Mouse (Mus musculus): ENCODE data around the gene Zhx3.
A peak's percentile ranks its signal among the peaks of the same experiment; 100 is the strongest.

Gene Zhx3

DNA sequence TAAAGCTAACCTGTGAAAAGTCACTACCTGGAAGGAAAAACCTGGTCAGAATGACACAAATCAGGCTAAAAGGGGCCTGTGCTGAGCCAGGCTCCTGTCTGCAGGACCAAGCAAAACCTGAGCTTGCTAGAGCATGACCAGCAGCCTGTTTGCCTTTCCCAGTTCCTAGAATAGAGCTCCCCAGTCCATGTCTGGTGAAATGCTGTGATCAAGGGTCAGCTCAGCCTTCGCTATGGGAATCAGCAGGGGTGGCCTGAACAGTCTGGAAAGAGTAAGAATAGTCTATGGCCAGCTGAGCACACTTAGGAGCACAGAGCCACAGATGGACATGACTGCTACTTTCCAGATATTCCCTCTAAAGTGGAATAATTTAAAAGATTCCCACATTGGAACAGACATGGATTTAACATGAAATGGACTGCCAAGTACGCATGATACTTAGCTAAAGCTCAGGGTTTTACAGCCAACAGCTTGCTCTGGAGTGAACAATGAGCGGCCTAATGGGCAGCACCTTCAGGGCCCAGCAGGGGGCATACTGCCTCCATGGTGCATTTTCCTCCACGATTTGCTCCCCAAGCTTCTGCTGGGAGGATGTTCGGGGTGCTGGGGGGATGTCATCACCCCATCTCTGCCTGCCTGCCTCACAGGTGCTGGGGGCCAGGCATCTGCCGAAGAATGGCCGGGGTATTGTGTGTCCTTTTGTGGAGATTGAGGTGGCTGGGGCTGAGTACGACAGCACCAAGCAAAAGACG, 112.2 kb downstream of the Zhx3 start:
- DNase-seq (ENCODE audit: low read depth, low spot score) = peak; percentile 55

DNA sequence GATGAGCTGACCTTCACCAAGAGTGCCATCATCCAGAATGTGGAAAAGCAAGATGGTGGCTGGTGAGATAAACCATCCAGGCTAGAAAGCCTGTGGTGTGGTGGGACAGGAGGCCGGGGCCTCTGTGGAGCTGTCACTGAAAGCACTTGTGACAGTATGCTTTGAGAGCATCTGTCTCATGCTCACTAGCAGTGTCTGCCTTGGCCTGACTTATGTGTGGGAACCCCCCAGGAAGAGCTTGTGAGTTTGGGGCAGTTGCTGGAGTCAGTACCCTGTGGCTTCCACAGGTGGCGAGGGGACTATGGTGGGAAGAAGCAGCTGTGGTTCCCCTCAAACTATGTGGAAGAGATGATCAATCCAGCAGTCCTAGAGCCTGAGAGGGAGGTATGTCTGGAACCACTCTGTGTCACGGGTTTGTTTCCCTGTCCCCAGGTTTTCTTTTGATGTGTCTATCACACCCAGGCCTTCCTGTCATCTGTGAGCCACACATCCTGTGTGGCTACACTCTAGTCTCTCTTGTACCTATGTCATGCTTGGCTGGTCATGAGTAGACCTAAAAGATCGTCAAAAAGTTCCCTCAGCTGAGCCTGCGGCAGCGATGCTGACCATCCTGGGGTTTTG, 116.1 kb downstream of the Zhx3 start:
- DNase-seq (ENCODE audit: low read depth, low spot score) = no peak

DNA sequence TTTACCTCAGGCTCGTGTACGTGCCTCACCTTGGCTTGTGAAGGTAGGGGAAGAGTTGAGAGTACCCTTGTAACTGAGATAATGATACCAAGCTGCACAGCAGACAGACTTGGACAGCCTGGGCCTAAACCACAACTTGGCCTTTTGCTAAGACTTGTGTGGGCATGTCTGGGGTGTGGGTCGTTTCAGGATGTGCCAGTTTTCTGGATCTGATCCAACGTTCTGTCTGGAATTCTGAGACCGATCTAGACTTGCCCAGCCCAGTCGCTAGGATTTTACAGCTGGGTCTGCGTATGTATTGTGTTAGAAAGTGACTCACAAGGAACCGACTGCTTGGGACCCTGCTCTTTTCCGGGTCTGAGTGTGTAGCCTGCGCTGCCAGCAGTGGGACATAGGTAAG, 125.7 kb downstream of the Zhx3 start:
- DNase-seq (ENCODE audit: low read depth, low spot score) = no peak

DNA sequence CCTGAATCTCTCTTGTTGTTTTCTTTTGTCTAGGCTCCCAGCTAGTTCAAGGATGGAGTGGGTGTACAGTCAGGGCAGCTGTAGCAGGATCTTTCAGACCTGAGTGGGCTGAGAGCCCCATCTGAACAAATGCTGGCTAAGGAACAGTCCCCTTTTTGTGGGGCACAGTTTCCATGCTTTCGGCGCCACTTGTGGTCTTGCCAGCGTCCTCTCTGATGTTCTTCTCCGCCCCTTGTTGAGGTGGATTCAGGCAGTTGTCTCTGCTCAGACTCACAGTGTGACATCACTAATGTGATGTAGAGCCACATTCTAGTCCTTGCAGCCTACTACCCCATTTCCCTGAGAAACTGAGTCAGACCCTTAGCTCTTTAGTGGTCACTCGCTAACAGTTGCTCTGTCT, 126.2 kb downstream of the Zhx3 start:
- no peak for DNase-seq (ENCODE audit: low read depth, low spot score)

DNA sequence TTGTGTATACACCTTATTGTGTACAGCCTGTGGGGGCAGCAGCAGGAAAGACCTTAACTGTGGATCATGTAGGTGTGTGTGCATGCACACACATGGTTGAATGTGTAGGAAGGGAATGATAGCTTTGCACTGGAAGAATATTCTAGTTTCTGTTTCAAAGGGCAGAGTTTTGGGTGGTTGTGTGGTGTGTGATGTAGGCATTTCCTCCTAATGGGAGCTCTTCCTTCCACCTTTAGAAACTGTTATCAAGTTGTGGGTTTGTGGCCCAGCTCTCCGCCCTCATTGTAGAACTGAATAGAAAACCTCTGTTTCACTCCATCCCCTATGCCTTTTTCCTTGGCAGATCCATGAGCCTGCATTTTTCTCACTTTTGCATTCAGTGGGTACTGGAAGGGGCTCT, 127.3 kb downstream of the Zhx3 start:
- DNase-seq (ENCODE audit: low read depth, low spot score) = no peak

DNA sequence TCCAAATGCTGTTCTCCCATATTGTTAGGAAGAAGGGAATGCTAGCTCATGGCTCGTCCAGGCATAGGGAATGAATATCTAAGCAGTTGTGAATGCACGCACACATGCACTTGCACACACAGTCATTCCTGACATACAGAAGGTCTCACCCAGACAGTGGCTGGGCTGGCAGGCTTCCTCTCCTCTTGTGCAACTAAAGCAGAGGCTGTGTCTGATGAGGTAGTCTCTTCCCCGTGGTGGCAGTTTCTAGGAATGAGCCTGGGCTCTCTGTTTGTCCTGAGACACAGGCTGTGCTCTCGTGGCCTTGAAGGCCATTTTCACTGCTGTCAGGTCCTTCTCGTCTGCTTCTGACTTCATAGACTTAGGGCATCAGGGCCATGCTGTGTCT, 128.0 kb downstream of the Zhx3 start:
- DNase-seq (ENCODE audit: low read depth, low spot score) = no peak

DNA sequence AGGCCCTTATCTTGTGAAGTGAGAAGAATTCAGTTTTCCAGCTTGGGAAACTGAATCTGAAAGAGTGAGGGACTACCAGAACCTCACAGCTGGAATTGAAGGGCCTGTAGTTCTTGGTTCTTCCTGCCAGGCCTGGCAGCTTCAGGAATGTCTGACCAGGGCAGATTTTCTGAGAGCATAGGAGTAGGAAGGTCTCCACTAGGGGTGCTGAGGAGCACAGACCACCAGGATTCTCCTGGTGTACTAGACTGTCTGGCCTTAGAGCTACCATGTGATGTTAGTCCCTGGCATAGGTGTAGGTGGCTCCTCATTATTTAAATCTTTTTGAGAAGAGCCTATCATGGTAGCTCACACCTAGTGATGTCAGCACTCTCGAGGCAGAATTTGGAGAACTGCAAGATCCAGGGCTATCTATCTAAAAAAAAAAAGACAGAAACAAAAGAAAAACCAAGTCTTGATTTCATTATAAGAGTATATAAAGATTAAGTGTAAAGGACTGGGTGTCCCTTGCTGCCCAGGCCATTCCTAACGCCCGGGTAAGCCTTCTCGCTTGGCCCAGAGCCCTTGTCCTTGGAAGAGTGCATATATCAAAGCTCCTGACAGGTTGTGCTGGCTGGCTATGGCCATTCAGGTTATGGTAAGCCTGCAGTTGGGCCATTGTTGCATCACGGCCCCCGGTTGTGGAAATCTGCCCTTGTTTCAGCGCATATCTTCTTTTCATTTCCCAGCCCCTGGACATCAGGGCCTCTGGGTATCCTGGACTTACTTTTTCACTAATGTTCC, 128.6 kb downstream of the Zhx3 start:
- peak; percentile 60 for DNase-seq (ENCODE audit: low read depth, low spot score)

DNA sequence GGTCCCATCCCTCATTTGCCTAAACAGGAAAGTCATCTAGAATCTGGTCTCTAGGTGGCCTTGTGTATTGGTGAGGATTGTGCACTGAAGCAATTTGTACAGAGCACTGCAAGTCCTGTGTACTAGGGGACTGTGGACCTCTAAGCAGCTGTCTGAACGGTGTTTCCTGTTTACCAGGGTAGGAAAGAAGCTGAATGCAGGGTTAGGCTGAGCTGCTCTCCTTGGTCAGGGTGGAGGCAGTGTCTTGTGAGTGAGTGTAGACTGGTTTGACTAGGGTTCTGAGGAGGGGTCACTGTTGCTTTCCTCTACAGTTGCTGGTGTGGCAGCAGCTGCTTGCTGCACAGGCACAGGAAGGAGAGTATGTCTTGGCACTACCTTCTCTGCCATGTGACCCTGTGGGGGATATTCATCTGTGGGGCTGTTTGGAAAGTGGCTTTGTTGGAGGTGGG, 130.6 kb downstream of the Zhx3 start:
- DNase-seq (ENCODE audit: low read depth, low spot score) = no peak

DNA sequence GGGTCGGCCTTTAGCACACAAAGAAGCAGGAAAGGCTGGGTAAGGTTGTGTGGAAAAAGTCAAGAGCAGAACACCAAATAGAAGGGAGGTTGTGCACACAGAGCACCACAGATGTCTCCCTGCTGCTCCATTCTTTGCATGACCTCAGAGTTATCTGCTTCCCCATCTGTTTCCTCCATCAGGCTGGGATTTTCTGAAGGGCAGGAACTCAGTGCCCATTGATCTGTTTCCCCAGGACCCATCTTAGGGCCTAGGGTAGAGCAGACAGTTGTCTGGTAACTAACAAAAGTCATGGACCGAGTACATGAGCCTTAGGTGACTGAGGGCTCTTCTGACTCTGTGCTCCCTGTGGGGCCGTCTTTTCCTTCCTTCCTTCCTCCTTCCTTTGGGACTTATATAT, 131.2 kb downstream of the Zhx3 start:
- peak; percentile 52 for DNase-seq (ENCODE audit: low read depth, low spot score)

DNA sequence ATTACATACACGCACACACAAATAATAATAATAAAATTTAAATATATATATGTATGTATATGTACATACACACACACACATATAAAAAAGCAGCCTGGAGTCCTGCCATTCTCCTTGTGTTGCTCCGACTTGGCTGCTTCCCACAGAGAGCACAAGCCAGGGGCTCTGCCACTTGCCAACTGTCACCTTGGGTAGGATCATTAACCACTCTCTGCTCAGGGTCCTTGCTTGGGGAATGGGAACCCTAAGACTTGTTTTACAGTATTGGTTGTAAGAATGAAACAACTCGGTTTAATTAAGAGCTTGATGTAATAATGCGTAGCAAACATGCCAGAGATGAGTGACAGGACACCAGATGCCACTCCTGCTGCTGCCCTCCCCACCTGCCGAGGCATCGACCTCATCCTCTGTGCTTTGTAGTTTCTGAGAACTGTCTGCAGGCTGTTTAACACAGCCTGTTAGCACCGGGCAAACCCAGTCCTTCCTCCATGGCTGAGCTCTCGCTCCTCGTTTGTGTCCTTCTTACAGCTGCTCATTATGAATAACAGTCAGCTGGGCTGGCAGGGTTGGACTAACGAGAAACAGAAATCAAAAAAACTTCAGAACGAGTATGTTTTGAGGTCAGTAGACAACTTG, 132.2 kb downstream of the Zhx3 start:
- peak; percentile 60 for DNase-seq (ENCODE audit: low read depth, low spot score)

DNA sequence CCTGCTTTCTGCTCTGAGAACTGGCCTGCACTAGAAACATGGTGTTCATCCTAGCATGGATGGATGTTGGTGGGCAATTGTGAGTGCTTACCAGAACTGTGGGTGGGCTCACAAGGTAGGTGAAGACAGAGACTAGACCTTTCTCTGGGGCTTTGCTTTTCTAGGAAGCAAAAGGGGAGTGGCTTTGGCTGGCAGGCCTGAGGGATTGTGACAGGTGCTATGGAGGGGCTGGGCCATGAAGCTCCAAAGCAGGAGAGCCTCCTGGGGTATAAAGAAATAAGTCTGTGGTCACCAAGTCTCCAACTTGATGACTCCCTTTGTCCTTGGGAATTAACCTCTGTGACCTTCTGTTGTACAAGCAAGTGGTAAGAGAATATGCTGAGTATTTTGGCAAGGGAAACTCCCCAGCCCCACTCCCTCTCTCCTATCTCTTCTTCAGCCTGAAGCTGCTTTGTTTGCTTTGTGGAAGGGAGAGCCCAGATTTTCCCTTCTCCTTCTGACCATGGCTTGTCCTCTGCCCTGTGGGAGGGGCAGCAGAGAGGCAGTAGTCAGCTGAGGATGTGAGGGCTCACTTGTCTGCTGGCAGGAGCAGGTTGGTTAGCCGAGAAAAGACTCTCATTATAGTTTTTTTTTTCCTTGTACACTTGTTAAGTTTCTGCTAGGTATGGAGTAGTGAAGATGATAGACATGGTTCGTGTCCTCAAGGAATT, 133.0 kb downstream of the Zhx3 start:
- DNase-seq (ENCODE audit: low read depth, low spot score) = no peak

DNA sequence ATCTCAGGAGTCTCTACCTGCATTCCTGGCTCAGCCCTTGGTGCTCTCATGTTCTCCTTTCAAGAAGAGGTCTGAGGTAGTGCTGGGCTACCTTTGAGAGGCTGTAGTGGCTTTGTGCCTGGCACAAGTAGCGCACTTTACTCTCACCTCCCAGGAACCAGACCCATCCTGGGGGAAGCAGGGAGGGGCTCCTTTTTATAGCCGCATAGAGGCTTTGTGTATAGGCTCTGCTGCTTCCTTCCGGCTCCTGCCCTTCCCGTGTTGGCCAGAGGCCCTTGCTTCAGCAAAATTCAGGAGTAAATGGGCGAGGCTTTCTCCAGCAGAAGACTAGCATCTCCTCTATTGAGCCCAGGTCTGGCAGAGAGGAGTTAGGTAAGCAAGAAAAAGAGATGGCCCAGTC, 134.4 kb downstream of the Zhx3 start:
- DNase-seq (ENCODE audit: low read depth, low spot score) = no peak

DNA sequence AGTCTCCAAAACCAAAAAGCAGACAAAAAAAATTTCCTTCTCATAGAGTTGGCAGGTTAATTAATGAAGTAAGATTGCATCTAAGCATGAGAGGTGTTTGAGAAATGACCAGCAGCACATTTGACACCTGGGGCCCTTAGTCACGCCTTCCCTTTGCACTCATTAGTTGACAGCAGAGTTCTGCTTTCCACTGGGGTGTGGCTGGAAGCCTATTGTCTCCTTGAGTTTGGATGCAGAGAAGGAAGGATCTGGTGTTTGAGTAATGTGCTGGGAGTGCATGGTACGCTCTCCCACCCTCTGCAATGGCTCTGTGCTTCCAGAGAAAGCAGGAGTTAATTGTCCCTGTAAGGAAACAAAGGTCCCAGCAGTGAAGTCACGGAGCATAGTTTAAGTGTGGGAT, 136.3 kb downstream of the Zhx3 start:
- no peak for DNase-seq (ENCODE audit: low read depth, low spot score)

DNA sequence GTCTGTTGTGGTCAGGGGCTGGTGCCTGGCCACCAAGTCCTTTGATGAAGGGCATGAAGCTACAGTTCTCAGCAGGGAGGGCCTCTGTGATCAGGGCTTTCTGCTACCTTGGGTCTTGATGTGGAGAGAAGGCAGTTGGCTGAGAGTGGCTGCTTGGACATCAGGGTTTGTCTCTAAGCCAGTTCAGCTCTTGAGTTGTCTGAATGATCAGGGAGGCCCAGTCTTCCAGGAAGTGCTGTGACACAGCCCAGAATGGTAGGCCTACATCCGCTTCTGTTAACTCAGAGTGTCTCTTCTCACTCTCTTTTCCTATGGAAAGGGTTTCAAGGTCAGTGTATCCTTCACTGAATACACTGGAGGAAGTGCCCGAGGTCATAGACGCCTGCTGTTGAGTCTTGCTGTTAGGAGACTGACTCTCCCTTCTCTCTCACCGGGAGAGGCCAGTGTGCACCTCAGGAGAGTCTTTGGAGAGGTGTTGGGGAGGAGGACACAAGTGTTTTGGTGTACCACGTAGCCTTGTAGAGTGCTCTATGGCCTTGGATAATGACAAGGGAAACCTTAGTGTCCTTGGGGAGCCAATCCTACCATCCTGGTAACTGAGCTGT, 137.0 kb downstream of the Zhx3 start:
- no peak for DNase-seq (ENCODE audit: low read depth, low spot score)

DNA sequence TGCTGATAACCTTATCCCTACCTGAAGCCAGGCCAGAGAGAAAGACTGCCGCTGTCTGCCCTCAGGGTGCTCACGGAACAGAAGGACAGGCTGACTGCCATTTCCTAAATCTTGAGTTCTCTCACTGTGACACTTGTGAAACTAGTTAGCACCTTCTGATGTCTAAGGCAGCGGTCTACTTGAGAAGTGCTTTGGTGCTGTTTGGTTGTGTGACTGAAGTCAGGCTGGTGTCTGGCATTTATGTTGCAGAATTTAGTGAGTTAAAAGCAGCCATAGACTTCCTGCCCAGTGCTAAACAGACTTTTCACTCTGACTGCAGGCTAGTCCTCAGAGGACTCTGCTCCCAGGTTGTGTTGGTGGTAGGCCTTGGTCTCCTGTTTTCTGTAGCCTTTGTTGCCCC, 138.5 kb downstream of the Zhx3 start:
- DNase-seq (ENCODE audit: low read depth, low spot score) = no peak

DNA sequence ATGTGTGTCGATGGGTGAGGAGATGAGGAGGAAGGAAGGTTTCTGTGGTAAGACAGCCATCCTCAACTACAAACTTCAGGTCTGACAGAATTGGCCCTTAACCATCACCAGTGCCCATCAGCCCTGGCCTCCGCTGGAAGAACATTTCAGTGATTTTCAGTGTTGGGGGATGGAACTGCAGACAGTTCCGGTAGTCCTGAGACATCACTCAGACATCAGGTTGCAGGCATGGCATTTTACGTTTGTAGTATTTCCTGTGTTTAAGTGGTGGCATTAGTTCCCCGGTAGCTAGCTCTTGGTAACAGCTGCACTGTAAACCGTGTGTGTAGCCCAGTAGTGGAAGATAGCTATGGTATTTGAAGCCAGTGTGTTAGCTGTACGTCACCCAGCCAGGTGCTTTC, 139.7 kb downstream of the Zhx3 start:
- DNase-seq (ENCODE audit: low read depth, low spot score) = no peak

DNA sequence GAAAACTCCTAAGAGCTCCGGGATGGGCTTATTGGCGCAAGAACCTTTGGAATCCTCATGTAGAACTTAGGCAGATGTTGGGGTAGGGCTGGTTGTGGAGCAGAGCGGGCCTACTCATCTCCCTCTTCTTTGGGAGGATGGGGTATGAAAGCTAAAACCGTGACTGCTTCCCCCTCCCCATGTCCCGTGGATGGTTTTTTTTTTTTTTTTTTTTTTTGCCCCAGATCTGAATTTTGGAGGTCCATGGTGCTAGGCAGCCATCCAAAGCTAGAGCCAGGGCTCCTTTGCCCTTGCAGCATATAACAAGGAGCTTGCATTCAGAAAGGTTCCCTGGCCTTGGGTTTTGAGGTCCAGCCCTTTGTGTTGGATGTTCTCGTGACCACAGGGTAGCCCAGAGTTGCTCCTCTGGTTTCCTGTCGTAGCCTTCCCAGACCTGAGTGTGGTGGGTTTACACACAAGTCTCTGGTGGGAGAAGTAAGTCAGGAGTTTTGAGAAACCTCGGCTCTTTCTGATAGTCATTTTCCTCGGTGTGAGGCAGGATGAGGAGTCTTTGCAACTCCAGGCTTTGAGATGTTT, 140.3 kb downstream of the Zhx3 start:
- DNase-seq (ENCODE audit: low read depth, low spot score) = no peak

DNA sequence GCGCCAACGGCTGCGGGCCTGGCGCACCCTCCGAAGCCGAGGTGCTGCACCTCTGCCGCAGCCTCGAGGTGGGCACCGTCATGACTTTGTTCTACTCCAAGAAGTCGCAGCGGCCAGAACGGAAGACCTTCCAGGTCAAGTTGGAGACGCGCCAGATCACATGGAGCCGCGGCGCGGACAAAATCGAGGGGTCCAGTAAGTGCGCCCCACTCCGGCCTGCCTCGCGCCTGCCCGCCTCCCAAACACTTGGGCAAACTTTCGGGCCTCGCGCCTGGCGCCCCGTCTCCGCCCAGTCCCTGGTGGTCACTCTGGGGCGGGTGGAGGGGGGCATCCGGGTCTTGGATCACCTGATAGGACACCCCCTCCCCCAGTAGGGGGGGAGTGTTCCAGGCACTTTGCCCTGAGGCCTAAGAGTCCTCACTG, 140.9 kb downstream of the Zhx3 start:
- no peak for DNase-seq (ENCODE audit: low read depth, low spot score)

DNA sequence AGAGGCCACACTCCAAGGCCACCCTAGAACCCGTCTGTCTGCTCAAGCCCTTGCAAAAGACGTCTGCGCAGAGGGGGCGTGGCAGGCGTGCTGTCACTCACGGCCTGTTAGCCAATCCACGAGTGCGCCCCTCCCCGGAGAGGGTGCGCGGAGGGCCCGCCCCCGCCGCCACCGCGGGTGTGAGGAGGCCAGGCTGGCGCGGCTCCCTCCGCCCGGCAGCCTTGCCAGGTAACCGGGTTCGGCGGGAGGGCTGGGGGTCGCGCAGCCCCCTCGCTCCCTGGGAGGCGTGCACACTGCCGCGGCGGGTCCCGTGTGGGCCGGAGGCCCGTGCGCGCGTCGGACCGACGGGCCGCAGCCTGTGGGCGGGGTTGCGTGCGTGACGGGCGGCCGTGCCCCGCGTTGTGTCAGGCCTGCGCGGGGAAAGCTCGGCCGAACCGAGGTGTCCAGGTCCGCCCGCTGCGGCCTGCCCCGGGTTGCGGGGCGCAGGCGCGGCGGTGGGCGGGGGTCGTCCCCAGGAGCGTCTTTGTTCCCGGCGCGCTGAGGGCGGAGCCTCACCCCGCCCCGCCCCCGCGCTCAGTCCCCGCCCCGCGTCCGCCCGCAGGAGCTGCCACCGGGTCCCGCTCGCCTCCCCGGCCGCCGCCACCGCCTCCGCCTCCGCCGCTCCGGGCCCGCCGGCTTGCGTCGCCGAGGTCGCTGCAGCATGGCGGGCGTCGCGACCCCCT, 141.5 kb downstream of the Zhx3 start, which contains the start of gene Plcg1:
Gene Plcg1, plus strand, starts transcription at position 184 of the 722 bp plus-strand sequence.
- DNase-seq (ENCODE audit: low read depth, low spot score) = peak; percentile 97

DNA sequence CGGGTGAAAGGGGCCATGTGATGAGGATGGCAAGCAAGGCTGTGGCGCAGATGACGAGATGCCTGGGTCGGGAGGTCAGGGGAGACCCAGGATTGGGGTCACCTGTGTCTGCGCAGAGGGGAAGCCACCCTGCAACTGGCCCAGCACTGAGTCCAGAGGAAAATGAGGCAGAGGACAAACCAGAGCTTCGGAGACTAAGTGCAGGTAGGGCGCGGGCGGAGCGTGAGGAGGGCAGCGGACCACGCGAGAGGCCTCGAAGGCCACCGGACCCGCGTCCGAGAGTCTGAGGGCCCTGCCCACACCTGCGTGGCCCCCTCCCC, 142.0 kb downstream of the Zhx3 start:
- DNase-seq (ENCODE audit: low read depth, low spot score) = no peak

All from brain, adult 2 months (tissue).